Mouse (Mus musculus) kidney, embryonic 14.5 days (tissue): ENCODE measurements around the gene Mical2. TPM values are rescaled to one million over a fixed set of nuclear protein-coding genes. Genes with fewer than 3 reads are reported as not detected.

Experiments used
- ATAC-seq: fragments of 200-750 bp; cut with Nextera tagmentation; 2 replicates; pipeline ENCODE4 v1.8.0; 2017; ENCODE audit warnings: moderate number of reproducible peaks, mild to moderate bottlenecking, moderate TSS enrichment, moderate library complexity; ENCODE audit not compliant: low FRiP score, low TSS enrichment
- H3K27ac ChIP-seq: fragments of 300-500 bp; sonication (generic); 2 replicates; pipeline ENCODE4 v1.5.1; 2014; ENCODE audit warnings: low read depth, mild to moderate bottlenecking, low read length, moderate library complexity, mixed read lengths
- H3K27me3 ChIP-seq: fragments of 300-500 bp; sonication (generic); 2 replicates; pipeline ENCODE4 v1.6.1; 2014; ENCODE audit warnings: mild to moderate bottlenecking, low read length; ENCODE audit not compliant: control insufficient read depth, insufficient read depth
- H3K36me3 ChIP-seq: fragments of 300-500 bp; sonication (generic); 2 replicates; pipeline ENCODE4 v1.6.1; 2014; ENCODE audit warnings: low read length, mixed read lengths; ENCODE audit not compliant: control insufficient read depth, insufficient read depth
- H3K4me1 ChIP-seq: fragments of 300-500 bp; sonication (generic); 2 replicates; pipeline ENCODE4 v1.6.1; 2014; ENCODE audit warnings: low read length, mixed read lengths; ENCODE audit not compliant: control insufficient read depth, insufficient read depth
- H3K4me2 ChIP-seq: fragments of 300-500 bp; sonication (generic); replicated peaks from 2 replicates; pipeline ENCODE4 v1.6.1; 2014; ENCODE audit warnings: low read depth, mild to moderate bottlenecking, low read length
- H3K4me3 ChIP-seq: fragments of 300-500 bp; sonication (generic); 2 replicates; pipeline ENCODE4 v1.5.1; 2014; ENCODE audit warnings: mild to moderate bottlenecking, low read length
- H3K9ac ChIP-seq: fragments of 300-500 bp; sonication (generic); 2 replicates; pipeline ENCODE4 v1.6.1; 2014; ENCODE audit warnings: low read depth, mild to moderate bottlenecking, low read length, moderate library complexity
- H3K9me3 ChIP-seq: fragments of 300-500 bp; sonication (generic); 2 replicates; pipeline ENCODE4 v1.6.1; 2016; ENCODE audit warnings: low read length; ENCODE audit not compliant: control insufficient read depth
- WGBS: fragments of 180-500 bp; shearing (Covaris S2); extraction: QIAGEN DNeasy Blood & Tissue Kit; methylation state at CpG from one replicate; pipeline ENCODE4 v1.1.7; 2014; 5-methylcytosine and 5-hydroxymethylcytosine counted together
- polyA plus RNA-seq: library from polyadenylated mRNA; unstranded; fragments of >200 nt; fragmentation: Nextera tagmentation; extraction: Ambion mirVana; gene quantifications from 2 replicates; pipeline ENCODE4 v1.2.1, GENCODE M21; 2014

Mical2 gene
- polyA plus RNA-seq, 1 experiment from 2014 or later, result 7.7 TPM

GRCm38 (mm10) chr7:112204380-112204963, 21.2 kb upstream of the Mical2 start:
- whole genome bisulfite sequencing, result 45% methylated on average over 6 of the region's 6 CpGs
- Histone ChIP-seq H3K36me3 (no peaks in the 10 kb centered on the region), H3K27ac (peak overlapping the region; percentile 0; the same call in 1 of the 2 replicates), H3K4me1 (no peaks in the 10 kb centered on the region; the same call in 1 of the 2 replicates), H3K9ac (no peak overlapping the region), H3K27me3 (no peaks in the 10 kb centered on the region), H3K4me2 (no peak overlapping the region), H3K9me3 (no peaks in the 10 kb centered on the region), H3K4me3 (no peak overlapping the region)
- ATAC-seq, result no peak; the same call in 1 of the 2 replicates

- H3K4me2 ChIP-seq, result no peak overlapping the region
- no peak overlapping the region for H3K27ac ChIP-seq
- ATAC-seq, result no peak
- no peaks in the 10 kb centered on the region for H3K36me3 ChIP-seq
- H3K9me3 ChIP-seq, result no peaks in the 10 kb centered on the region
- 94% methylated on average over 6 of the region's 6 CpGs for WGBS
- no peaks in the 10 kb centered on the region for H3K27me3 ChIP-seq
- no peak overlapping the region for H3K4me3 ChIP-seq
- H3K4me1 ChIP-seq, result no peaks in the 10 kb centered on the region; the same call in 1 of the 2 replicates
- H3K9ac ChIP-seq, result no peak overlapping the region
These were observed 20.1 kb upstream of the Mical2 start for GRCm38 (mm10) chr7:112205513-112205912.

GRCm38 (mm10) chr7:112207717-112208116, 17.9 kb upstream of the Mical2 start:
- Histone ChIP-seq H3K9me3 (no peaks in the 10 kb centered on the region), H3K4me1 (no peaks in the 10 kb centered on the region), H3K9ac (no peak overlapping the region), H3K36me3 (no peaks in the 10 kb centered on the region), H3K27ac (no peak overlapping the region), H3K4me2 (no peak overlapping the region), H3K4me3 (no peak overlapping the region), H3K27me3 (no peaks in the 10 kb centered on the region)
- 94% methylated on average over 6 of the region's 6 CpGs for WGBS
- ATAC-seq, result no peak

- H3K9me3 ChIP-seq, result no peaks in the 10 kb centered on the region
- H3K4me3 ChIP-seq, result no peak overlapping the region
- 51% methylated on average over 10 of the region's 10 CpGs for WGBS
- H3K4me1 ChIP-seq, result peaks cover 5% of the 10 kb centered on the region
- ATAC-seq, result no peak
- H3K4me2 ChIP-seq, result no peak overlapping the region
- no peak overlapping the region for H3K9ac ChIP-seq
- no peak overlapping the region for H3K27ac ChIP-seq
- no peaks in the 10 kb centered on the region for H3K36me3 ChIP-seq
- no peaks in the 10 kb centered on the region for H3K27me3 ChIP-seq
These were observed 17.1 kb upstream of the Mical2 start for GRCm38 (mm10) chr7:112208323-112209167.

GRCm38 (mm10) chr7:112209621-112210020, 16.0 kb upstream of the Mical2 start:
- no peak for ATAC-seq
- Histone ChIP-seq H3K27me3 (no peaks in the 10 kb centered on the region), H3K27ac (no peak overlapping the region), H3K4me3 (no peak overlapping the region), H3K9me3 (no peaks in the 10 kb centered on the region), H3K4me2 (no peak overlapping the region), H3K4me1 (peaks cover 9% of the 10 kb centered on the region), H3K9ac (no peak overlapping the region), H3K36me3 (no peaks in the 10 kb centered on the region)
- WGBS, result 93% methylated on average over 4 of the region's 4 CpGs

GRCm38 (mm10) chr7:112212921-112213721, 12.5 kb upstream of the Mical2 start:
- peak; percentile 64 for ATAC-seq
- H3K4me1 ChIP-seq, result peaks cover 14% of the 10 kb centered on the region
- no peak overlapping the region for H3K27ac ChIP-seq
- WGBS, result 35% methylated on average over 8 of the region's 8 CpGs
- no peak overlapping the region for H3K4me3 ChIP-seq
- no peak overlapping the region for H3K9ac ChIP-seq
- H3K36me3 ChIP-seq, result no peaks in the 10 kb centered on the region
- no peak overlapping the region for H3K4me2 ChIP-seq
- H3K9me3 ChIP-seq, result no peaks in the 10 kb centered on the region
- no peaks in the 10 kb centered on the region for H3K27me3 ChIP-seq

- H3K36me3 ChIP-seq, result no peaks in the 10 kb centered on the region
- no peak for ATAC-seq
- H3K4me3 ChIP-seq, result no peak overlapping the region
- peaks cover 14% of the 10 kb centered on the region for H3K4me1 ChIP-seq
- no peaks in the 10 kb centered on the region; the same call in 1 of the 2 replicates for H3K9me3 ChIP-seq
- H3K4me2 ChIP-seq, result no peak overlapping the region
- no peak overlapping the region for H3K27ac ChIP-seq
- H3K9ac ChIP-seq, result no peak overlapping the region
- WGBS, result 83% methylated on average over 3 of the region's 3 CpGs
- no peaks in the 10 kb centered on the region for H3K27me3 ChIP-seq
These were observed 9.8 kb upstream of the Mical2 start for GRCm38 (mm10) chr7:112215871-112216270.

GRCm38 (mm10) chr7:112216720-112217119, 8.9 kb upstream of the Mical2 start:
- H3K9ac ChIP-seq, result no peak overlapping the region
- H3K9me3 ChIP-seq, result no peaks in the 10 kb centered on the region; the same call in 1 of the 2 replicates
- ATAC-seq, result peak; percentile 68
- WGBS, result 50% methylated on average over 5 of the region's 5 CpGs
- H3K27ac ChIP-seq, result peak overlapping the region; percentile 32; the same call in 1 of the 2 replicates
- no peaks in the 10 kb centered on the region for H3K27me3 ChIP-seq
- H3K4me3 ChIP-seq, result no peak overlapping the region
- no peaks in the 10 kb centered on the region for H3K36me3 ChIP-seq
- peaks cover 14% of the 10 kb centered on the region for H3K4me1 ChIP-seq
- H3K4me2 ChIP-seq, result no peak overlapping the region
